Mouse (Mus musculus) Patski (cell line): Measurements from ENCODE around the gene Bcl2l1. TPM values are rescaled to one million over a fixed set of nuclear protein-coding genes. Genes with fewer than 3 reads are reported as not detected.
A peak's percentile ranks its signal among the peaks of the same experiment; 100 is the strongest.

ENCODE experiments used
- ATAC-seq: fragments of 100-300 bp; one replicate; pipeline ENCODE4 v1.8.0; 2021
- CTCF ChIA-PET: fragments of 350-600 bp; sonication (Branson Sonifier 250); formaldehyde crosslinking; loops from one replicate; lab custom pipeline; 2022; ENCODE audit warnings: inconsistent platforms; lab: Charles Lee
- POLR2A ChIA-PET: fragments of 350-600 bp; sonication (Branson Sonifier 250); formaldehyde crosslinking; loops from one replicate; lab custom pipeline; 2022; ENCODE audit warnings: antibody characterized with exemption, inconsistent platforms; lab: Charles Lee
- DNase-seq: peaks from one replicate; pipeline ENCODE4 v3.0.0-alpha.2; 2011; ENCODE audit warnings: low read depth, low spot score
- H3K27me3 ChIP-seq: fragments of 371-371 bp; one replicate; pipeline ENCODE4 v1.5.1; 2021
- CTCF ChIP-seq: fragments of 100-300 bp; IDR thresholded peaks from one replicate; pipeline ENCODE4 v1.5.1; 2021
- in situ Hi-C: fragments of 300-500 bp; cut with MboI; formaldehyde crosslinking; loops from 3 replicates; pipeline ENCODE4 v1.11.1; 2018; ENCODE audit warnings: low pct_unique_long_range_greater_than_20kb, mixed read lengths
- polyA plus RNA-seq: library from polyadenylated mRNA; unstranded; gene quantifications from one replicate; pipeline ENCODE4 v1.2.3, GENCODE M21; 2021

The Bcl2l1 gene
- polyA plus RNA-seq, 1 experiment from 2014 or later, result 133 TPM

DNA sequence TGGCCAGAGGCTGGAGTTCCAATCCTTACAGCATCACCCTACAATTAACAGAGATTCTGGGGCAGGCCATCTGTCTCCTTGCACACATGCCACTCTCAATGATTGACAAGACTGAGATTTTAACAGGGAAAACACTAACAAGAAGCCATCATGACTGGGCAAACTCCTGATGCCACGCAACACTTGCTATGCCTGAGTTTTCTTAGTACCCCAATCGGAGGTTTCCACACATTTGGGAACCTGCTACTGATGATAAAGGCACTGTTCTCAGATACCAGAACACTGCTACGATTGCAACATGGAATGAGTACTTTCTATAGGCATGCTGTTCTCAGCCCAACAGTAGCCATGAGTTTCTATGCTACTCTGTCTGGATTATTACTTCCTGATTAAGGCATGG lies 5.0 kb downstream of the Bcl2l1 start:
- DNase-seq (no peak), ATAC-seq (no peak)
- CTCF ChIA-PET, result interaction anchor here (1.2 to 2.8 kb wide), 6 partner anchors 15 to 134 kb away, joined by 3 to 13 read pairs (median 8); no protein-coding TSS in a partner anchor
- TF ChIP-seq CTCF, result no peak
- in situ Hi-C loops, result no loop called here
- POLR2A ChIA-PET, result interaction anchor here (0.6 to 2.8 kb wide), 5 partner anchors 16 to 148 kb away, joined by 3 to 17 read pairs (median 3); no protein-coding TSS in a partner anchor
- H3K27me3 ChIP-seq, result no peaks in the 10 kb centered on the region

- CTCF ChIA-PET, result interaction anchor here (1.2 to 4.0 kb wide), 4 partner anchors 14 to 133 kb away, joined by 3 to 11 read pairs (median 6); no protein-coding TSS in a partner anchor
- no peaks in the 10 kb centered on the region for H3K27me3 ChIP-seq
- DNase-seq, result no peak
- POLR2A ChIA-PET, result interaction anchor here (0.6 to 2.8 kb wide), 6 partner anchors 15 to 60 kb away, joined by 3 to 17 read pairs (median 4); no protein-coding TSS in a partner anchor
- TF ChIP-seq CTCF, result no peak
- no peak for ATAC-seq
- in situ Hi-C loops, result no loop called here
Observed at GRCm38 (mm10) chr2:152825713-152826112, 5.8 kb downstream of the Bcl2l1 start.

GRCm38 (mm10) chr2:152825168-152825697 lies 6.3 kb downstream of the Bcl2l1 start:
- in situ Hi-C loops, result no loop called here
- TF ChIP-seq CTCF, result no peak
- ChIA-PET CTCF (interaction anchor here (1.2 to 4.0 kb wide), 5 partner anchors 11 to 133 kb away, joined by 3 to 11 read pairs (median 5); no protein-coding TSS in a partner anchor), POLR2A (interaction anchor here (0.6 to 1.7 kb wide), 6 partner anchors 15 to 60 kb away, joined by 3 to 8 read pairs (median 4); no protein-coding TSS in a partner anchor)
- no peak for DNase-seq
- ATAC-seq, result no peak
- no peaks in the 10 kb centered on the region for H3K27me3 ChIP-seq

DNA sequence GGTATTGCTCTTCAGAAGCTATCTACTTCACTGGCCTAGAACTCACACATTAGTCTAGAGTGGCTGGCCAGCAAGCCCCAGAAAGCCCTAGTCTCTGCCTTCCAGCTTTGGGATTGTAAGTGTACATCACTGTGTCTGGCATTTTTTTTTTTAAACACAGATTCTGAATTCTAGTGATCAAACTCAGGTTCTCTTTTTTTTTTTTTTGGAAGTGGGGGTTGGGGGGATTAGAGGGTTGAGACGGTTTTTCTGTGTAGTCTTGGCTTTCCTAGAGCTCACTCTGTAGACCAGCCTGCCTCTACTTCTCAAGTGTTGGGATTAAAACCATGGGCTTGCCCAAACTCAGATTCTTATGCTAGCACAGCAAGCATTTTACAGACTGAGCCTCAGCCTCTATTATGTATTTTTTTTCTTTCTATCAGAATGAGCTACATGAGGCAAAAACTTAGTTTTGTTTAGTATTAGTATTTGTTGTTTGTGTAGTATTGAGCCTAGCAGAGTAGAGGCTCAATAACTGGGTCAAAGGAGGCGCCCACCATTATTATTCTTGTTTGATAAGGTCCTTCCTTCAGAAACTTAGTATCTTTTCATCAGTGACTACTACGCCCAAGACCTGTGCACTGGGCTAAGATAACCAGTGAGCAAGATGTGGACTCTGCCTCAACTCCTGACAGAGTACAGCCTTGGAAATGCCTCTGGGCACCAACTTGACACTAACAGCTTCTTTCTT lies 6.9 kb downstream of the Bcl2l1 start:
- TF ChIP-seq CTCF, result no peak
- DNase-seq, result no peak
- ChIA-PET POLR2A (interaction anchor here (0.7 to 1.7 kb wide), 5 partner anchors 14 to 88 kb away, joined by 3 to 8 read pairs (median 4); partner anchors contain the start of gene Id1), CTCF (interaction anchor here (1.1 to 4.0 kb wide), 6 partner anchors 11 to 148 kb away, joined by 3 to 11 read pairs (median 5); no protein-coding TSS in a partner anchor)
- ATAC-seq, result no peak
- in situ Hi-C loops, result loop anchor here (5.0 kb wide), 1 partner anchor 82 kb away; no protein-coding TSS in a partner anchor
- H3K27me3 ChIP-seq, result no peaks in the 10 kb centered on the region

- TF ChIP-seq CTCF, result no peak
- H3K27me3 ChIP-seq, result no peaks in the 10 kb centered on the region
- ChIA-PET CTCF (interaction anchor here (1.1 to 4.0 kb wide), 6 partner anchors 10 to 147 kb away, joined by 3 to 11 read pairs (median 5); no protein-coding TSS in a partner anchor), POLR2A (interaction anchor here (0.9 to 2.3 kb wide), 3 partner anchors 13 to 87 kb away, joined by 4 to 8 read pairs (median 6); partner anchors contain the start of gene Id1)
- in situ Hi-C loops, result loop anchor here (5.0 kb wide), 1 partner anchor 81 kb away; no protein-coding TSS in a partner anchor
- DNase-seq, result no peak
- ATAC-seq, result no peak
Observed at GRCm38 (mm10) chr2:152823770-152824169, 7.8 kb downstream of the Bcl2l1 start.

DNA sequence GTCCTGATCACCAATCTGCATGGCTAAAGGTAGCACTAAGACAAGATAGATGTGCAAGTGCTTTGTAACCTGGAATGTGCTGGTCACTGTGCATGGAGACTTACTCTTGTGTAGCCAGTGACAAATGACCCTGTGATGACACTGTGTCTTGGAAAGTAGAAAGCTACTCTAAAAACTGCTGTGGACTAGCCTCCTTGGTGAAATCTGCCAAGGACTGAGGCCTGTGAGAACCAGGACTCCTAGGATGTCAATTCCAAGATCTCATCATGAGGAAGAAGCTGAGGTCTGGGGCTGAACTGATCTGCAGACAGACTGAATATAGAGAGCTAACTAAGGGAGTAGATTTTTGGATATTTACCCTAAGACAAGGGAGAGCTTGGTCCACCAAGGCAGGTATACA lies 10.0 kb downstream of the Bcl2l1 start:
- in situ Hi-C loops, result loop anchor here (5.0 kb wide), 1 partner anchor 79 kb away; no protein-coding TSS in a partner anchor
- H3K27me3 ChIP-seq, result no peaks in the 10 kb centered on the region
- ChIA-PET CTCF (interaction anchor here (1.0 to 4.0 kb wide), 5 partner anchors 11 to 144 kb away, joined by 3 to 11 read pairs (median 6); no protein-coding TSS in a partner anchor), POLR2A (interaction anchor here (2.0 to 2.3 kb wide), 2 partner anchors 11 to 16 kb away, joined by 6 to 8 read pairs; no protein-coding TSS in a partner anchor)
- TF ChIP-seq CTCF, result no peak
- ATAC-seq (no peak), DNase-seq (no peak)

- no peak for TF ChIP-seq CTCF
- ATAC-seq (peak; percentile 32), DNase-seq (no peak)
- ChIA-PET POLR2A (interaction anchor here (1.1 to 1.2 kb wide), 2 partner anchors 9 to 79 kb away, joined by 3 to 4 read pairs; no protein-coding TSS in a partner anchor), CTCF (interaction anchor here (1.2 to 2.5 kb wide), 3 partner anchors 10 to 124 kb away, joined by 5 to 11 read pairs (median 8); no protein-coding TSS in a partner anchor)
- in situ Hi-C loops, result loop anchor here (5.0 kb wide), 1 partner anchor 79 kb away; no protein-coding TSS in a partner anchor
- H3K27me3 ChIP-seq, result no peaks in the 10 kb centered on the region
Observed at GRCm38 (mm10) chr2:152821023-152821422, 10.5 kb downstream of the Bcl2l1 start.

DNA sequence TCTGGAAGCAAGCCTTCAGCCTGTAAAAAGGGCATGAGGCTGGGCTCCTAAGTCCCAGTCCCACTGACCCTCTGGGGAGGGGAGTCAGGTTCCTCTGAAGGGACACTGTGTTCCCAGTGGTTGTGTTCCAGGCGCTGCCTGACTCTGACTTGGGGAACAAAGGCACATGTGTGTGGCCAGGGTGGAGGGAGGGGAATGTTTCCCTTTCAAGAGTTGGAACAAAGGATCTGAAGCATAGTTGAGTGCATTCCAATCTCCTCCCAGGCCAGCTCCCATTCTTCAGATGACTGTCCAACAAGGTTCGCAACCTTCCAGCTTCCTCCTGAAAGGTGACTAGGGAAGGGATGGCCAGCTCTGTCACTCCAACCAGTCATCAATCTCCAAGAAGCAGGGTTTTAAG lies 11.2 kb downstream of the Bcl2l1 start:
- in situ Hi-C loops, result loop anchor here (5.0 kb wide), 1 partner anchor 78 kb away; no protein-coding TSS in a partner anchor
- DNase-seq (no peak), ATAC-seq (peak; percentile 32)
- no peaks in the 10 kb centered on the region for H3K27me3 ChIP-seq
- ChIA-PET POLR2A (interaction anchor here (0.6 to 1.2 kb wide), 3 partner anchors 10 to 111 kb away, joined by 3 to 4 read pairs (median 3); no protein-coding TSS in a partner anchor), CTCF (interaction anchor here (1.0 to 2.5 kb wide), 3 partner anchors 9 to 14 kb away, joined by 3 to 11 read pairs (median 8); no protein-coding TSS in a partner anchor)
- no peak for TF ChIP-seq CTCF

GRCm38 (mm10) chr2:152819926-152820325 lies 11.6 kb downstream of the Bcl2l1 start:
- in situ Hi-C loops, result loop anchor here (5.0 kb wide), 1 partner anchor 78 kb away; no protein-coding TSS in a partner anchor
- ATAC-seq, result no peak
- no peak for TF ChIP-seq CTCF
- POLR2A ChIA-PET, result interaction anchor here (0.6 to 1.2 kb wide), 4 partner anchors 8 to 111 kb away, joined by 3 to 4 read pairs (median 4); no protein-coding TSS in a partner anchor
- DNase-seq, result no peak
- CTCF ChIA-PET, result interaction anchor here (1.0 to 2.5 kb wide), 4 partner anchors 9 to 52 kb away, joined by 3 to 11 read pairs (median 6); no protein-coding TSS in a partner anchor
- no peaks in the 10 kb centered on the region for H3K27me3 ChIP-seq
